Mouse (Mus musculus): ENCODE results near the gene Pfn3. TPM values are rescaled to one million over a fixed set of nuclear protein-coding genes. Genes with fewer than 3 reads are reported as not detected.
A peak's percentile ranks its signal among the peaks of the same experiment; 100 is the strongest.

Pfn3 gene
- polyA plus RNA-seq, 1 experiment: not detected

- H3K79me2 ChIP-seq (ENCODE audit: control insufficient read depth, insufficient read depth): no peaks in the 10 kb centered on the region
- no peaks in the 10 kb centered on the region for H3K36me3 ChIP-seq (ENCODE audit: control insufficient read depth, insufficient read depth)
- H3K79me3 ChIP-seq (ENCODE audit: low read depth): no peaks in the 10 kb centered on the region
- H3ac ChIP-seq (ENCODE audit: control insufficient read depth, insufficient read length, low read depth): no peak overlapping the region
- no peaks in the 10 kb centered on the region for H3K27me3 ChIP-seq (ENCODE audit: control insufficient read depth, insufficient read depth, insufficient read length)
- TF ChIP-seq MAX (IDR thresholded peaks at IDR 0.05) (no peak), CEBPB (IDR thresholded peaks at IDR 0.05; ENCODE audit: low read depth) (no peak), MYOD1 (IDR thresholded peaks at IDR 0.05; ENCODE audit: control insufficient read depth, insufficient read length, low read depth) (no peak), USF1 (IDR thresholded peaks at IDR 0.05; ENCODE audit: low read depth) (no peak)
- no peak overlapping the region for H3K4me3 ChIP-seq (ENCODE audit: insufficient read depth, poor library complexity, severe bottlenecking)
These were observed 17.1 kb upstream of the Pfn3 start for GRCm38 (mm10) chr13:55431889-55432685.

- Histone ChIP-seq H3ac (ENCODE audit: control insufficient read depth, insufficient read length, low read depth) (no peak overlapping the region), H3K36me3 (ENCODE audit: control insufficient read depth, insufficient read depth) (no peaks in the 10 kb centered on the region), H3K79me3 (ENCODE audit: low read depth) (no peaks in the 10 kb centered on the region), H3K27me3 (ENCODE audit: control insufficient read depth, insufficient read depth, insufficient read length) (peaks cover 4% of the 10 kb centered on the region), H3K79me2 (ENCODE audit: control insufficient read depth, insufficient read depth) (no peaks in the 10 kb centered on the region), H3K4me3 (ENCODE audit: insufficient read depth, poor library complexity, severe bottlenecking) (no peak overlapping the region)
- TF ChIP-seq CTCF (IDR thresholded peaks at IDR 0.05; ENCODE audit: control insufficient read depth, insufficient read depth, insufficient read length): no peak
- TF ChIP-seq USF1 (IDR thresholded peaks at IDR 0.05; ENCODE audit: low read depth): no peak
- no peak for TF ChIP-seq MYOG (IDR thresholded peaks at IDR 0.05; ENCODE audit: control insufficient read depth, extremely low read depth, insufficient read length)
- no peak for TF ChIP-seq FOSL1 (IDR thresholded peaks at IDR 0.05; ENCODE audit: insufficient read depth, low read length, poor library complexity, severe bottlenecking)
- no peak for TF ChIP-seq MAX (IDR thresholded peaks at IDR 0.05)
- no peak for TF ChIP-seq MYOD1 (IDR thresholded peaks at IDR 0.05; ENCODE audit: control insufficient read depth, insufficient read length, low read depth)
- TF ChIP-seq CEBPB (IDR thresholded peaks at IDR 0.05; ENCODE audit: low read depth): no peak
These were observed 15.5 kb upstream of the Pfn3 start for GRCm38 (mm10) chr13:55430566-55430965.

GRCm38 (mm10) chr13:55429226-55429888 lies 14.3 kb upstream of the Pfn3 start:
- no peaks in the 10 kb centered on the region for H3K36me3 ChIP-seq (ENCODE audit: control insufficient read depth, insufficient read depth)
- no peak overlapping the region for H3K4me3 ChIP-seq (ENCODE audit: insufficient read depth, poor library complexity, severe bottlenecking)
- H3K27me3 ChIP-seq (ENCODE audit: control insufficient read depth, insufficient read depth, insufficient read length): peaks cover 4% of the 10 kb centered on the region
- H3ac ChIP-seq (ENCODE audit: control insufficient read depth, insufficient read length, low read depth): no peak overlapping the region
- no peaks in the 10 kb centered on the region for H3K79me3 ChIP-seq (ENCODE audit: low read depth)
- no peaks in the 10 kb centered on the region for H3K79me2 ChIP-seq (ENCODE audit: control insufficient read depth, insufficient read depth)
- TF ChIP-seq MYOG (IDR thresholded peaks at IDR 0.05; ENCODE audit: control insufficient read depth, extremely low read depth, insufficient read length) (no peak), CTCF (IDR thresholded peaks at IDR 0.05; ENCODE audit: control insufficient read depth, insufficient read depth, insufficient read length) (no peak), FOSL1 (IDR thresholded peaks at IDR 0.05; ENCODE audit: insufficient read depth, low read length, poor library complexity, severe bottlenecking) (no peak), CEBPB (IDR thresholded peaks at IDR 0.05; ENCODE audit: low read depth) (no peak), MAX (IDR thresholded peaks at IDR 0.05) (no peak), USF1 (IDR thresholded peaks at IDR 0.05; ENCODE audit: low read depth) (no peak), MYOD1 (IDR thresholded peaks at IDR 0.05; ENCODE audit: control insufficient read depth, insufficient read length, low read depth) (no peak)

GRCm38 (mm10) chr13:55426613-55427012 lies 11.6 kb upstream of the Pfn3 start, which contains the start of gene F12:
TSS of gene F12 (minus strand) at chr13:55426793.
- no peak within 1 kb of the TSS for H3ac ChIP-seq (ENCODE audit: control insufficient read depth, insufficient read length, low read depth)
- TF ChIP-seq MYOG (IDR thresholded peaks at IDR 0.05; ENCODE audit: control insufficient read depth, extremely low read depth, insufficient read length) (no peak), MAX (IDR thresholded peaks at IDR 0.05) (no peak), MYOD1 (IDR thresholded peaks at IDR 0.05; ENCODE audit: control insufficient read depth, insufficient read length, low read depth) (no peak), USF1 (IDR thresholded peaks at IDR 0.05; ENCODE audit: low read depth) (no peak), CTCF (IDR thresholded peaks at IDR 0.05; ENCODE audit: control insufficient read depth, insufficient read depth, insufficient read length) (no peak), FOSL1 (IDR thresholded peaks at IDR 0.05; ENCODE audit: insufficient read depth, low read length, poor library complexity, severe bottlenecking) (no peak), CEBPB (IDR thresholded peaks at IDR 0.05; ENCODE audit: low read depth) (no peak)
- no peaks in the 10 kb centered on the region for H3K79me2 ChIP-seq (ENCODE audit: control insufficient read depth, insufficient read depth)
- H3K4me3 ChIP-seq (ENCODE audit: insufficient read depth, poor library complexity, severe bottlenecking): no peak within 1 kb of the TSS
- no peaks in the 10 kb centered on the region for H3K36me3 ChIP-seq (ENCODE audit: control insufficient read depth, insufficient read depth)
- peaks cover 7% of the 10 kb centered on the region for H3K27me3 ChIP-seq (ENCODE audit: control insufficient read depth, insufficient read depth, insufficient read length)
- H3K79me3 ChIP-seq (ENCODE audit: low read depth): no peaks in the 10 kb centered on the region

GRCm38 (mm10) chr13:55420933-55421800 lies 6.1 kb upstream of the Pfn3 start:
- H3K27me3 ChIP-seq (ENCODE audit: control insufficient read depth, insufficient read depth, insufficient read length): peaks cover 25% of the 10 kb centered on the region
- no peaks in the 10 kb centered on the region for H3K36me3 ChIP-seq (ENCODE audit: control insufficient read depth, insufficient read depth)
- no peak overlapping the region for H3ac ChIP-seq (ENCODE audit: control insufficient read depth, insufficient read length, low read depth)
- no peaks in the 10 kb centered on the region for H3K79me3 ChIP-seq (ENCODE audit: low read depth)
- no peak overlapping the region for H3K4me3 ChIP-seq (ENCODE audit: insufficient read depth, poor library complexity, severe bottlenecking)
- H3K79me2 ChIP-seq (ENCODE audit: control insufficient read depth, insufficient read depth): no peaks in the 10 kb centered on the region
- no peak for TF ChIP-seq CEBPB (IDR thresholded peaks at IDR 0.05; ENCODE audit: low read depth)
- no peak for TF ChIP-seq USF1 (IDR thresholded peaks at IDR 0.05; ENCODE audit: low read depth)
- no peak for TF ChIP-seq MYOD1 (IDR thresholded peaks at IDR 0.05; ENCODE audit: control insufficient read depth, insufficient read length, low read depth)
- no peak for TF ChIP-seq MYOG (IDR thresholded peaks at IDR 0.05; ENCODE audit: control insufficient read depth, extremely low read depth, insufficient read length)
- TF ChIP-seq FOSL1 (IDR thresholded peaks at IDR 0.05; ENCODE audit: insufficient read depth, low read length, poor library complexity, severe bottlenecking): no peak
- TF ChIP-seq CTCF (IDR thresholded peaks at IDR 0.05; ENCODE audit: control insufficient read depth, insufficient read depth, insufficient read length): peak; percentile 59

All from C2C12 (cell line).